Mouse (Mus musculus) intestine, embryonic 16.5 days (tissue): ENCODE results near the gene Crtap. TPM values are rescaled to one million over a fixed set of nuclear protein-coding genes. Genes with fewer than 3 reads are reported as not detected.

Source experiments
- ATAC-seq: fragments of 200-750 bp; cut with Nextera tagmentation; 2 replicates; pipeline ENCODE4 v1.8.0; 2017; ENCODE audit warnings: moderate TSS enrichment, moderate library complexity
- H3K27ac ChIP-seq: fragments of 300-500 bp; sonication (generic); 2 replicates; pipeline ENCODE4 v1.5.1; 2014; ENCODE audit warnings: mild to moderate bottlenecking, low read length
- H3K27me3 ChIP-seq: fragments of 300-500 bp; sonication (generic); replicated peaks from 2 replicates; pipeline ENCODE4 v1.6.1; 2014; ENCODE audit warnings: low read length, control low read depth, mixed read lengths; ENCODE audit not compliant: control insufficient read depth, insufficient read depth
- H3K36me3 ChIP-seq: fragments of 300-500 bp; sonication (generic); 2 replicates; pipeline ENCODE4 v1.6.1; 2014; ENCODE audit warnings: low read length, control low read depth; ENCODE audit not compliant: control insufficient read depth, insufficient read depth
- H3K4me1 ChIP-seq: fragments of 300-500 bp; sonication (generic); 2 replicates; pipeline ENCODE4 v1.6.1; 2014; ENCODE audit warnings: low read length, control low read depth, mixed read lengths; ENCODE audit not compliant: control insufficient read depth, insufficient read depth
- H3K4me2 ChIP-seq: fragments of 300-500 bp; sonication (generic); 2 replicates; pipeline ENCODE4 v1.6.1; 2014; ENCODE audit warnings: low read depth, low read length, control low read depth
- H3K4me3 ChIP-seq: fragments of 300-500 bp; sonication (generic); 2 replicates; pipeline ENCODE4 v1.5.1; 2014; ENCODE audit warnings: mild to moderate bottlenecking, low read length
- H3K9ac ChIP-seq: fragments of 300-500 bp; sonication (generic); 2 replicates; pipeline ENCODE4 v1.6.1; 2014; ENCODE audit warnings: low read depth, low read length
- H3K9me3 ChIP-seq: fragments of 300-500 bp; sonication (generic); 2 replicates; pipeline ENCODE4 v1.6.1; 2016; ENCODE audit warnings: low read length, control low read depth; ENCODE audit not compliant: control insufficient read depth
- WGBS: fragments of 180-500 bp; shearing (Covaris S2); extraction: QIAGEN DNeasy Blood & Tissue Kit; methylation state at CpG from one replicate; pipeline ENCODE4 v1.1.7; 2014; 5-methylcytosine and 5-hydroxymethylcytosine counted together
- polyA plus RNA-seq: library from polyadenylated mRNA; unstranded; fragments of >200 nt; fragmentation: Nextera tagmentation; extraction: Ambion mirVana; gene quantifications from 2 replicates; pipeline ENCODE4 v1.2.1, GENCODE M21; 2015

Crtap gene
- 98.2 and 104 TPM in 2 replicates for polyA plus RNA-seq

- H3K27ac ChIP-seq, result peak within 1 kb of the TSS; percentile 97
- peak within 1 kb of the TSS; percentile 63 for H3K4me3 ChIP-seq
- peak; percentile 83 for ATAC-seq
- H3K9ac ChIP-seq, result peak within 1 kb of the TSS; percentile 79
- WGBS, result 1% methylated on average over 90 of the region's 96 CpGs
- peak within 1 kb of the TSS; percentile 77 for H3K4me2 ChIP-seq
- H3K9me3 ChIP-seq, result no peaks in the 10 kb centered on the region
- H3K4me1 ChIP-seq, result peaks cover 20% of the 10 kb centered on the region
- H3K27me3 ChIP-seq, result no peaks in the 10 kb centered on the region
- no peaks in the 10 kb centered on the region; the same call in 1 of the 2 replicates for H3K36me3 ChIP-seq
Measured at GRCm38 (mm10) chr9:114389905-114390748, at the start of gene Crtap. Gene Crtap, minus strand, starts transcription at chr9:114390675.

GRCm38 (mm10) chr9:114435668-114436067 is 45.2 kb upstream of the Crtap start:
- Histone ChIP-seq H3K9ac (no peak overlapping the region), H3K4me3 (no peak overlapping the region), H3K4me2 (no peak overlapping the region), H3K4me1 (no peaks in the 10 kb centered on the region), H3K36me3 (peaks cover 15% of the 10 kb centered on the region; the same call in 1 of the 2 replicates), H3K27ac (no peak overlapping the region), H3K27me3 (no peaks in the 10 kb centered on the region), H3K9me3 (no peaks in the 10 kb centered on the region)
- ATAC-seq, result no peak
- 80% methylated on average over 2 of the region's 2 CpGs for WGBS

DNA sequence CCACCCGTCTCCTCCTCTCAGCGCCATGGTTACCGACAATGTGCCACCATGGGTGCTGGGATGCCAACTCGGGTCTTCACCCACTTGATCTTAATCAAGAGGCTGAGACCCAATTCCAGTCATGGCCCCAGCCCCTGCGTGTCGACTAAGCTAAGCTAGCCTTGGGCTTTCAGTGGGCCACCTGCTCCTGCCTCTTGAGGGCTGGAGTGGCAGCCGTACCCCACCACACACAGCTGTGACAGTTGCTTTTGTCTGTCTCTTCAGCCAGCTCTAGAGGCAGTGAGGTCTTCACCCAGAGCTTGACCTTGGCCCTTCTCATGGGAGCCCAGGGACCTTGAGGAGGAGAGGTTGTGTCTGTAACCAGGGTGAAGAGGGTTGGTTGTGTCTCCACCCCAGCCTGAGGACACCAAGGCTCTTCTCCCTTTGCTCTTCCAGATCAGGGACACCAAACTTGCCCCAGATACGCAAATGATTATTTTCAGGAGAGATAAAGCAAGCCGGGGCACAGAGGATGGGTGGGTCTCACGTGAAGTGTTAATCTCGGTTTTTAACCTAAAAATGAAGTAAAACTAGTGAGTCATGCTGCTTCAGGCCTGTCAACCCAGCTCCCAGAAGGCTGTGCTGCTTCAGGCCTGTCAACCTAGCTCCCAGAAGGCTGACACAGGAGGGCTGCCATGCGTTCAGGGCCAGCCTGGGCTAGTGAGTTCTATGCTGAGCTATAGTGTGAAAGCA is 37.8 kb upstream of the Crtap start:
- Histone ChIP-seq H3K27ac (no peak overlapping the region), H3K27me3 (no peaks in the 10 kb centered on the region), H3K4me1 (no peaks in the 10 kb centered on the region), H3K9ac (no peak overlapping the region), H3K4me3 (no peak overlapping the region), H3K4me2 (no peak overlapping the region), H3K36me3 (peaks cover 12% of the 10 kb centered on the region), H3K9me3 (peaks cover 6% of the 10 kb centered on the region; the same call in 1 of the 2 replicates)
- WGBS, result 85% methylated on average over 12 of the region's 12 CpGs
- ATAC-seq, result no peak

DNA sequence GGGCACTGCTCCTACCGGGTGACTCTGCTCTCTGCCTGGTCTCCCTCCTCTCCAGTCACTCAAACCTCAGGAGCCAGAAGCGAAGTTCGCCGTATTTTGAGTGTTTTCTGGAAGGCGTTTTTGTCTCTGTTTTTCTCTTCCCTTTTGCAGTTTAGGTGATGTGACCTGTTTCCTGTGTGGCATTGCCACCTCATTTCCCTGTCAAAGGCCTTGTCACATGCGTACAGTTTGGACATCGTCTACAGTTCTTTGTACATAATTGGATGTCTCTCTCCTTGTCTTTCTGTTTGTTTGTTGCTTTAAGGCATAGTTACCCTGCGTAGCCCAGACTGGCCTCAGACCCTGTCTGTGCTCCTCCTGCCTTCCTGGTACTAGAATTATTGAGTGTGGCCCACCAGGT is 37.0 kb upstream of the Crtap start:
- H3K9me3 ChIP-seq, result peaks cover 6% of the 10 kb centered on the region; the same call in 1 of the 2 replicates
- no peaks in the 10 kb centered on the region for H3K27me3 ChIP-seq
- peaks cover 15% of the 10 kb centered on the region for H3K36me3 ChIP-seq
- H3K27ac ChIP-seq, result no peak overlapping the region
- no peak overlapping the region for H3K4me2 ChIP-seq
- ATAC-seq, result no peak
- no peaks in the 10 kb centered on the region for H3K4me1 ChIP-seq
- no peak overlapping the region for H3K4me3 ChIP-seq
- H3K9ac ChIP-seq, result no peak overlapping the region
- 89% methylated on average over 8 of the region's 8 CpGs for WGBS

GRCm38 (mm10) chr9:114426201-114426600 is 35.7 kb upstream of the Crtap start:
- no peaks in the 10 kb centered on the region for H3K4me1 ChIP-seq
- peaks cover 6% of the 10 kb centered on the region; the same call in 1 of the 2 replicates for H3K9me3 ChIP-seq
- H3K4me2 ChIP-seq, result no peak overlapping the region
- no peak overlapping the region for H3K9ac ChIP-seq
- WGBS, result 72% methylated on average over 5 of the region's 5 CpGs
- no peaks in the 10 kb centered on the region for H3K27me3 ChIP-seq
- H3K36me3 ChIP-seq, result peaks cover 15% of the 10 kb centered on the region
- no peak for ATAC-seq
- H3K4me3 ChIP-seq, result no peak overlapping the region
- no peak overlapping the region for H3K27ac ChIP-seq

DNA sequence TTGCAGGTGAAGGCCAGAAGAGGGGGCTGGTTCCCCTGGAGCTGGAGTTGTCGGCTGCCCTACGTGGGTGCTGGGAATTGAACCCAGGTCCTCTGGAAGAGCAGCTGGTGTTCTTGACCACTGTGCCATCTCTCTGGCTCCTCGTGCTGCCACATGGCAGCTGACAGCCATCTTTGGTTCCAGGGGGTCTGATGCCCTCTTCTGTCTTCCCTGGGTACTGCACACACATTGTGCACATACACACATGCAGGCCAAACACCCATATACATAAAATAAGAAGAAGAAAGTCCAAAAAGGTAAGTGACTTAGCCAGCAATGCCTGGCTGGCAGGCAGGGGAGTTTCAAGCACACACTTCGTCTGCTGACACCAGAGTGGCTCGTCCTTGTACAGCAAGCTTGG is 35.1 kb upstream of the Crtap start:
- no peak overlapping the region for H3K9ac ChIP-seq
- H3K27me3 ChIP-seq, result no peaks in the 10 kb centered on the region
- no peak overlapping the region for H3K4me2 ChIP-seq
- no peaks in the 10 kb centered on the region for H3K4me1 ChIP-seq
- 95% methylated on average over 5 of the region's 5 CpGs for WGBS
- H3K27ac ChIP-seq, result no peak overlapping the region
- H3K9me3 ChIP-seq, result peaks cover 6% of the 10 kb centered on the region; the same call in 1 of the 2 replicates
- no peak overlapping the region for H3K4me3 ChIP-seq
- H3K36me3 ChIP-seq, result peaks cover 18% of the 10 kb centered on the region
- ATAC-seq, result no peak

DNA sequence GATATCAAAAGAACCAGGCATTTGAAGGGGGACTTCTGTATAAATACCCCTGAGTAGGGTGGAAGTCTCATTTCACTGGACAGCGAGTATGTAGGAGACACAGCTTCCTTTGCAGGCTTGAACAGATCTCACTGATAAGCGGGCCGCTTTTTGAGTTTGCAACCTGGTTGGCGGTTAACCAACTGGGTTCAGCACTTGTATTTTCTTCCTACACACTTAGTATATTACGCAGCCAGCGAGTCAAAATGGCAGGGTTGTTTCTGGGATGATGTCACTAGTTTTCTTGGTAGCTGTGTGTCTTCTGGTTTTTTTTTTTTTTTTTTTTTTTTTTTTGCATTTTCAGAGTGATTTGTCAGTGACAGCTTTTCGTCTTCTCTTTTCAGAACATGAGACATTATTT is 31.3 kb upstream of the Crtap start:
- Histone ChIP-seq H3K36me3 (peaks cover 24% of the 10 kb centered on the region), H3K9ac (no peak overlapping the region), H3K4me1 (peaks cover 3% of the 10 kb centered on the region; the same call in 1 of the 2 replicates), H3K4me3 (no peak overlapping the region), H3K4me2 (no peak overlapping the region), H3K9me3 (peaks cover 6% of the 10 kb centered on the region; the same call in 1 of the 2 replicates), H3K27me3 (no peaks in the 10 kb centered on the region), H3K27ac (no peak overlapping the region)
- WGBS, result 92% methylated on average over 7 of the region's 7 CpGs
- ATAC-seq, result no peak

GRCm38 (mm10) chr9:114421045-114421444 is 30.6 kb upstream of the Crtap start:
- Histone ChIP-seq H3K4me3 (no peak overlapping the region), H3K9ac (no peak overlapping the region), H3K4me2 (no peak overlapping the region), H3K4me1 (peaks cover 8% of the 10 kb centered on the region), H3K27ac (no peak overlapping the region), H3K36me3 (peaks cover 24% of the 10 kb centered on the region), H3K9me3 (peaks cover 6% of the 10 kb centered on the region; the same call in 1 of the 2 replicates), H3K27me3 (no peaks in the 10 kb centered on the region)
- ATAC-seq, result no peak
- 71% methylated on average over 3 of the region's 3 CpGs for WGBS

DNA sequence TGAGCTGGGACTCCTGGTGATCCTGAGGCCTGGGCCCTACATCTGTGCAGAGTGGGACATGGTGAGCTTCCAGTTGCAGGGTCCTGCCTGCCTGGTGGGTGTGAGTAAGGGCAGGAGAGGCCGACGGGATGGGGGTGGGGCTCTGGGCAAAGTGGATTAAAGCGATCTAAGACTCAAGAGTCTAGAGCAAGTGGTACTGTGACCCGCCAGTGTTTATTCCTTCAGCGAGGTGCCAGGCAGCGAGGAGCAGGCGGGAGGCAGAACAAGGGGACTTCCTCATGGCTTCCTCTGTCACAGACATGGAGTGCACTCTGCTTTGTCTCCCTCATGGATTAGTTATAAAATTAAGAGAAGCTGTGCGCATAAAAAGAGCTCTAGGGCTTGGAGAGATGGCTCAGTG is 30.0 kb upstream of the Crtap start:
- ATAC-seq, result no peak
- Histone ChIP-seq H3K4me1 (peaks cover 10% of the 10 kb centered on the region), H3K4me2 (no peak overlapping the region), H3K4me3 (no peak overlapping the region), H3K36me3 (peaks cover 19% of the 10 kb centered on the region), H3K9ac (no peak overlapping the region), H3K27me3 (no peaks in the 10 kb centered on the region), H3K9me3 (0 out of 2 replicates have a peak, but pooled peaks cover 2% of the 10 kb centered on the region), H3K27ac (no peak overlapping the region)
- WGBS, result 81% methylated on average over 8 of the region's 8 CpGs
